Mouse (Mus musculus): ENCODE results near the gene Milr1. TPM values are rescaled to one million over a fixed set of nuclear protein-coding genes. Genes with fewer than 3 reads are reported as not detected.

The Milr1 gene
- 0.40 TPM in 1 of 2 replicates, not detected in the other for total RNA-seq (2014; rRNA removed)
- 0.56 and 0.72 TPM in 2 replicates for polyA plus RNA-seq (2015; fragmentation: Nextera tagmentation; extraction: Ambion mirVana)

- H3K4me3 ChIP-seq (ENCODE audit: low read length) = no peak within 1 kb of the TSS
- H3K27me3 ChIP-seq (ENCODE audit: insufficient read depth, low read length) = no peaks in the 10 kb centered on the region
- no peak within 1 kb of the TSS for H3K27ac ChIP-seq
- TF ChIP-seq CTCF (IDR thresholded peaks at IDR 0.05; ENCODE audit: low read depth) = no peak
- WGBS = 90% methylated on average over 17 of the region's 17 CpGs
- no peaks in the 10 kb centered on the region for H3K4me1 ChIP-seq (ENCODE audit: insufficient read depth, low read length)
- H3K36me3 ChIP-seq (ENCODE audit: insufficient read depth, low read length) = no peaks in the 10 kb centered on the region
- H3K9me3 ChIP-seq (ENCODE audit: low read length) = 0 out of 2 replicates have a peak, but pooled peaks cover 4% of the 10 kb centered on the region
- H3K9ac ChIP-seq (replicated peaks; ENCODE audit: low read length) = no peak within 1 kb of the TSS
- ATAC-seq (no peak), DNase-seq (ENCODE audit: low spot score) (no peak)
- H3K4me2 ChIP-seq (ENCODE audit: low read depth, low read length) = no peak within 1 kb of the TSS
These were observed at the start of gene Milr1 for GRCm38 (mm10) chr11:106751039-106752018. Gene Milr1 (plus strand): TSS chr11:106751226.

- no peak overlapping the region for H3K4me3 ChIP-seq (ENCODE audit: low read length)
- DNase-seq (ENCODE audit: low spot score) = no peak
- H3K9ac ChIP-seq (replicated peaks; ENCODE audit: low read length) = no peak overlapping the region
- H3K27me3 ChIP-seq (ENCODE audit: insufficient read depth, low read length) = no peaks in the 10 kb centered on the region
- no peak for ATAC-seq
- 70% methylated on average over 9 of the region's 9 CpGs for WGBS
- TF ChIP-seq CTCF (IDR thresholded peaks at IDR 0.05; ENCODE audit: low read depth) = no peak
- no peak overlapping the region for H3K4me2 ChIP-seq (ENCODE audit: low read depth, low read length)
- no peak overlapping the region for H3K27ac ChIP-seq
- H3K9me3 ChIP-seq (ENCODE audit: low read length) = no peaks in the 10 kb centered on the region
- no peaks in the 10 kb centered on the region for H3K4me1 ChIP-seq (ENCODE audit: insufficient read depth, low read length)
- no peaks in the 10 kb centered on the region for H3K36me3 ChIP-seq (ENCODE audit: insufficient read depth, low read length)
These were observed 49.4 kb upstream of the Milr1 start for GRCm38 (mm10) chr11:106701589-106701988.

GRCm38 (mm10) chr11:106702584-106702983, 48.4 kb upstream of the Milr1 start:
- H3K4me3 ChIP-seq (ENCODE audit: low read length) = no peak overlapping the region
- no peaks in the 10 kb centered on the region for H3K4me1 ChIP-seq (ENCODE audit: insufficient read depth, low read length)
- H3K27me3 ChIP-seq (ENCODE audit: insufficient read depth, low read length) = no peaks in the 10 kb centered on the region
- H3K9me3 ChIP-seq (ENCODE audit: low read length) = no peaks in the 10 kb centered on the region
- ATAC-seq = no peak
- 85% methylated on average over 3 of the region's 3 CpGs for WGBS
- no peak overlapping the region for H3K9ac ChIP-seq (replicated peaks; ENCODE audit: low read length)
- H3K36me3 ChIP-seq (ENCODE audit: insufficient read depth, low read length) = no peaks in the 10 kb centered on the region
- TF ChIP-seq CTCF (IDR thresholded peaks at IDR 0.05; ENCODE audit: low read depth) = no peak
- H3K4me2 ChIP-seq (ENCODE audit: low read depth, low read length) = no peak overlapping the region
- no peak overlapping the region for H3K27ac ChIP-seq
- no peak for DNase-seq (ENCODE audit: low spot score)

GRCm38 (mm10) chr11:106703931-106704330, 47.1 kb upstream of the Milr1 start:
- no peak overlapping the region for H3K27ac ChIP-seq
- no peaks in the 10 kb centered on the region for H3K4me1 ChIP-seq (ENCODE audit: insufficient read depth, low read length)
- no peak overlapping the region for H3K4me3 ChIP-seq (ENCODE audit: low read length)
- no peaks in the 10 kb centered on the region for H3K36me3 ChIP-seq (ENCODE audit: insufficient read depth, low read length)
- ATAC-seq = no peak
- no peak overlapping the region for H3K4me2 ChIP-seq (ENCODE audit: low read depth, low read length)
- 90% methylated on average over 7 of the region's 7 CpGs for WGBS
- no peaks in the 10 kb centered on the region for H3K27me3 ChIP-seq (ENCODE audit: insufficient read depth, low read length)
- no peak overlapping the region for H3K9ac ChIP-seq (replicated peaks; ENCODE audit: low read length)
- no peaks in the 10 kb centered on the region for H3K9me3 ChIP-seq (ENCODE audit: low read length)
- DNase-seq (ENCODE audit: low spot score) = no peak
- no peak for TF ChIP-seq CTCF (IDR thresholded peaks at IDR 0.05; ENCODE audit: low read depth)

- H3K4me2 ChIP-seq (ENCODE audit: low read depth, low read length) = no peak overlapping the region
- no peaks in the 10 kb centered on the region for H3K9me3 ChIP-seq (ENCODE audit: low read length)
- no peak for TF ChIP-seq CTCF (IDR thresholded peaks at IDR 0.05; ENCODE audit: low read depth)
- H3K27me3 ChIP-seq (ENCODE audit: insufficient read depth, low read length) = no peaks in the 10 kb centered on the region
- no peaks in the 10 kb centered on the region for H3K36me3 ChIP-seq (ENCODE audit: insufficient read depth, low read length)
- no peak overlapping the region for H3K9ac ChIP-seq (replicated peaks; ENCODE audit: low read length)
- 68% methylated on average over 9 of the region's 9 CpGs for WGBS
- no peaks in the 10 kb centered on the region for H3K4me1 ChIP-seq (ENCODE audit: insufficient read depth, low read length)
- no peak for ATAC-seq
- no peak overlapping the region for H3K27ac ChIP-seq
- no peak overlapping the region for H3K4me3 ChIP-seq (ENCODE audit: low read length)
- DNase-seq (ENCODE audit: low spot score) = no peak
These were observed 46.5 kb upstream of the Milr1 start for GRCm38 (mm10) chr11:106704399-106705111.

DNA sequence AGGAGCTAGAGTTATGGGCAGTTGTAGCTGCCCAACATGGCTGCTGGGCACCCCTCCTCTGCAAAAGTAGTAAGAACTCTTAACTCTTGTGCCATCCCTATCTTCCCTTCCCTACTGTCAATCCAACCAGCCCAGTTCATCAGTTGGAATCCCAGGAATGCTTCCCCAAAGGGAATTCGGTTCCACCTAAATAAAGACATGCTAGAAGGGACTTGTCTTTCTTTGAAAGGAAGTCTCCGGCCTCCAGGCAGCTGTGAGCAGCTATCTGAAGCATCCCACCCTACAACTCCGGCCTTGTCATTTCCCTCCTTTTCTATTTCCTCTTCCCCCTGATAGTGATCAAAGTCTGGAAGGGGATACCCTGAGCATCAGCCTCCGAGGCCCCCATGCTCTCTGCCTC, 44.8 kb upstream of the Milr1 start:
- Histone ChIP-seq H3K4me3 (ENCODE audit: low read length) (no peak overlapping the region), H3K9ac (replicated peaks; ENCODE audit: low read length) (no peak overlapping the region), H3K9me3 (ENCODE audit: low read length) (no peaks in the 10 kb centered on the region), H3K36me3 (ENCODE audit: insufficient read depth, low read length) (no peaks in the 10 kb centered on the region), H3K4me2 (ENCODE audit: low read depth, low read length) (no peak overlapping the region), H3K27ac (no peak overlapping the region), H3K27me3 (ENCODE audit: insufficient read depth, low read length) (no peaks in the 10 kb centered on the region), H3K4me1 (ENCODE audit: insufficient read depth, low read length) (no peaks in the 10 kb centered on the region)
- no peak for DNase-seq (ENCODE audit: low spot score)
- no peak for TF ChIP-seq CTCF (IDR thresholded peaks at IDR 0.05; ENCODE audit: low read depth)
- 30% methylated on average over 4 of the region's 4 CpGs for WGBS
- ATAC-seq = no peak
